Mouse (Mus musculus) kidney, adult 2 months (tissue): ENCODE results near the gene Vmn2r87.

Source experiments
- CTCF ChIP-seq: fragments of 200-500 bp; conservative IDR thresholded peaks from 2 replicates; pipeline ENCODE4 v1.5.1; 2011; ENCODE audit warnings: low read depth, mild to moderate bottlenecking, control low read depth, low read length, moderate library complexity, mixed read lengths; ENCODE audit not compliant: insufficient read depth, insufficient read length
- POLR2A ChIP-seq: fragments of 200-500 bp; IDR thresholded peaks from one replicate; pipeline ENCODE4 v1.6.1; 2011; ENCODE audit warnings: low read depth, low read length, control low read depth

DNA sequence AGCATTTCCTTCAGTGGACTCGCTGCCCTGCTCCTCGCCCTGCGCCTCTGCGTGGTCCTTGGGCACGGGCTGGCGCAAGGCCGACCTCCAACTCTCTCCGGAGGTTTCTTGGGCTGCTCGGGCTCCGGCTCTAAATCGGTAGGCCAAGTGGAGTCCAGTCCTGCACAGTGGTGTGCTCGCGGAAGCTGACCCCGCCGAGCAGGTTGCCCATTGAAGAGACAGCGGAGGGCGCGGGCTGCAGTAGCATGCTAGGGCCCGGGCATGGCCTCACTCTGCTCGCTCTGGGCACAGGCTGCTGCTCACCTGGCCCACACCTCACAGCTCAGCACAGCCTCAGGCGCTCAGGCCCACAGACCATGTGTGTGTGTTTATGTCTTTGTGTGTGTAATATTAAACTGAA lies 52.4 kb downstream of the Vmn2r87 start:
- TF ChIP-seq CTCF (no peak), POLR2A (no peak)
